Mouse (Mus musculus) lung, postnatal 0 days (tissue): ENCODE results near the gene Fam71f2.

Experiments
- CTCF ChIP-seq: IDR thresholded peaks from 2 replicates; pipeline ENCODE4 v1.5.1; 2016; ENCODE audit warnings: antibody characterized with exemption, mild to moderate bottlenecking
- EP300 ChIP-seq: IDR thresholded peaks from 2 replicates; pipeline ENCODE4 v1.6.1; 2016; ENCODE audit warnings: antibody characterized with exemption, mild to moderate bottlenecking, control low read depth

- TF ChIP-seq EP300, result no peak
- TF ChIP-seq CTCF, result no peak
Observed at GRCm38 (mm10) chr6:29317941-29318340, 38.5 kb downstream of the Fam71f2 start.
